Mouse (Mus musculus) brain, embryonic 14.5 days (tissue): ENCODE measurements at regions not wholly inside any gene's neighbourhood (a gene's known extent, or its start where the extent isn't known, plus 50 kb on each side); places are given as distances from the start of the nearest gene placed in this dataset.

Experiments
- CTCF ChIP-seq: fragments of 200-500 bp; IDR thresholded peaks from 2 replicates; pipeline ENCODE4 v1.5.1; 2012; ENCODE audit warnings: inconsistent platforms, mild to moderate bottlenecking, moderate library complexity, borderline replicate concordance; ENCODE audit not compliant: insufficient read depth, insufficient read length; ENCODE audit errors: extremely low read depth
- POLR2A ChIP-seq: fragments of 200-500 bp; IDR thresholded peaks from 2 replicates; pipeline ENCODE4 v1.6.1; 2012; ENCODE audit warnings: mild to moderate bottlenecking, inconsistent platforms, borderline replicate concordance; ENCODE audit not compliant: poor library complexity, insufficient read depth, insufficient read length, severe bottlenecking; ENCODE audit errors: extremely low read depth

DNA sequence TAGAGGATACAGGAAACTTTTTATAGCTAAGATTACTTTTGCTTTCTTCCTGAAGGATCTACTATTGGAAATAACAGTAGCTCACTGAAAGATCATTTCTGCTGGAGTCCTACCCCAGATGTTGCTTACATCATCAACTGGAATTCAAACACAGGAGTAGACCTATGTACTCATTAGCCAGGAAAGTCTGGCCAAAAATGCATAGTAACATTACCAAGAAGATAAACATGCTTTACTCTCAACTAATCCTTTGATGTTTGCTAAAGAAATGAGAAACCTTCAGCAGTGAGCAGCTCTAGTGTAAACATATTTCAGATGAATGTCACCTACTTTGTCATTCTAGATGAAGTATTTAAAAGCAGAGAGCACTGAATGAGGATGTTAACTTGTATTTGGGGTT lies 173.0 kb downstream of the Snx13 start:
- no peak for TF ChIP-seq CTCF
- no peak for TF ChIP-seq POLR2A
